Mouse (Mus musculus) spleen, embryonic (tissue): ENCODE measurements around the gene Gm45713.

Experiments
- CTCF ChIA-PET: fragments of 350-600 bp; sonication (Branson Sonifier 250); formaldehyde crosslinking; loops from one replicate; lab custom pipeline; 2022; lab: Charles Lee

The Gm45713 gene

GRCm38 (mm10) chr7:45077829-45078228, 58.2 kb downstream of the Gm45713 start:
- CTCF ChIA-PET: interaction anchor here (0.7 to 0.8 kb wide), 2 partner anchors 59 to 318 kb away, joined by 3 to 19 read pairs; no protein-coding TSS in a partner anchor

- CTCF ChIA-PET: interaction anchor here (0.7 to 0.8 kb wide), 2 partner anchors 59 to 318 kb away, joined by 3 to 19 read pairs; no protein-coding TSS in a partner anchor
Observed at GRCm38 (mm10) chr7:45077322-45077721, 58.7 kb downstream of the Gm45713 start.

DNA sequence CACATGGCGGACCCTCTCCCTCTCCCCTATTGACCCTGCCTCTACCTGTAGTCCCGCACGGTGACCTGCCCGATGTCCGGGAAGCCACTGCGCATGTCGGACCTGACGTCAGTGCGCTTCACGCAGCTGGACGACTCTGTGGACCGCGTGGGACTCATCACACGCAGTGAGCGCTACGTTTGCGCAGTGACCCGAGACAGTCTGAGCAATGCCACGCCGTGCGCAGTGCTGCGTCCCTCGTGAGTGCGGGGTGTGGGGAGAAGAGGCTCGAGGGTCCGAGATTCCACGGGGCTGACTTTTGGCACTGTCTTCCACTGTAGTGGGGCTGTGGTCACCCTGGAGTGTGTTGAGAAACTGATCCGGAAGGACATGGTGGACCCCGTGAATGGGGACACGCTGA, 59.5 kb downstream of the Gm45713 start:
- CTCF ChIA-PET: no interaction called here
